Mouse (Mus musculus) bone marrow, adult 2 months (tissue): ENCODE data around the gene Prkcb.

ENCODE experiments used
- CTCF ChIP-seq: fragments of 200-500 bp; IDR thresholded peaks from 2 replicates; pipeline ENCODE4 v1.5.1; 2011; ENCODE audit warnings: low read length, control low read depth; ENCODE audit not compliant: control insufficient read depth, insufficient read depth
- POLR2A ChIP-seq: fragments of 200-500 bp; IDR thresholded peaks from 2 replicates; pipeline ENCODE4 v1.6.1; 2011; ENCODE audit warnings: low read depth, mild to moderate bottlenecking, control low read depth, low read length, borderline replicate concordance; ENCODE audit not compliant: control insufficient read depth

DNA sequence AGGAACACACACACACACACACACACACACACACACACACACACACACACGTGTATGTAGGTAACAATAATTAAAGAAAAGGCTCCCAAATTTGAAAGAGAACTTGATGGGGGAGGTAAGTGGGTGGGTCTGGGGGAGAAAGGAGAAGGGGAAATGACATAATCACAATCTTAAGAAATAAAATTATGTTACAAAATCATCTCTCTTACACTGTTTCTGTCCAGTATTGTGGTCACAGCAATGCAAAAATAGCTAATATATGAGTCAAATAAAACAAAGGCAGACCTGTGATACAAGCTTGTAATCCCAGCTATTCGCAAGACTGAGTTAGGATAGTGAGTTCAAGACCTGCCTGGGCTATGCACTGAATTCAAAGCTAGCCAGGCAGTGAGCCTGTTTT lies 94.7 kb downstream of the Prkcb start:
- TF ChIP-seq CTCF (no peak), POLR2A (no peak)
